Mouse (Mus musculus): Measurements from ENCODE around the gene Capns1. TPM values are rescaled to one million over a fixed set of nuclear protein-coding genes. Genes with fewer than 3 reads are reported as not detected.
"Not testable (repeated sequence)": the region's sequence is repeated elsewhere in the genome, so short reads cannot be mapped to it uniquely, and the experiment has no call there.

Gene Capns1
- total RNA-seq (2021): 100 to 1,000 TPM; 173 to 175 TPM
- long read RNA-seq, experiment 1, transcript Capns1-203 (11 exons, 1,429 nt): major isoform, 11 of 17 reads
- long read RNA-seq, experiment 1, partial matches to known transcripts: 5 of 17 reads
- long read RNA-seq, experiment 1, other reads (novel, unspliced or antisense): 1 of 17 reads
- long read RNA-seq, experiment 2, transcript Capns1-203 (11 exons, 1,429 nt): major isoform, 8 of 14 reads
- long read RNA-seq, experiment 2, partial matches to known transcripts: 2 of 14 reads
- long read RNA-seq, experiment 2, other reads (novel, unspliced or antisense): 2 of 14 reads

DNA sequence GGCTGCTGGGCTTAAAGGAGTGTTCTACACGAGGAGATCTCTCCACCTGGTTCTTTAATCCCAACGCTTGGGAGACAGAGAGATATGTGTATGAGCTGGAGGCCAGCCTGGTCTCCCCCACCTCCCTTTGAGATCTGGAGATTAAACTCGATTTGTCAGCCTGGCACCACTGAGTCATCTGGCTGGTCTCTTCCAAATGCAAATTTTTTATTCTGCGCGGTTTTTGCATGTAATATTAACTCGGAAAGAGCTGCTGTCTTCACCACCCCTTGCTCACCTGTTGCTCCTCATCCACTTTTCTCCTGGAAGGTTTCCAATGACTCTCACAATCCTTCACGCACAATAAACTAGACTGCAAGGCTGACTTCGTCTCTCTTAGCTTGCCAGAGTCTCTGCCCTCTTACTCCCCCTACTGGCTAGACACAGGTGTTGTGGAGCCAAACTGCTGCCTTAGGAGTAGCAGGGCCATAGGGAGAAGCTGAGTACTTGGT, at the start of gene Capns1:
Gene Capns1, minus strand, starts transcription at position 331 of the 491 bp plus-strand sequence.
- H3K4me3 ChIP-seq: peak within 1 kb of the TSS; percentile 21; the same call in 1 of the 2 replicates
- intact Hi-C loops (cut with DNase I): no loop called here
- peak; percentile 42 to 61 for DNase-seq (ENCODE audit: extremely low spot score in 1 of 2, low spot score in 2 of 2)
- peak; percentile 80 for TF ChIP-seq CTCF (IDR thresholded peaks at IDR 0.05)
- H3K27ac ChIP-seq: no peak within 1 kb of the TSS

DNA sequence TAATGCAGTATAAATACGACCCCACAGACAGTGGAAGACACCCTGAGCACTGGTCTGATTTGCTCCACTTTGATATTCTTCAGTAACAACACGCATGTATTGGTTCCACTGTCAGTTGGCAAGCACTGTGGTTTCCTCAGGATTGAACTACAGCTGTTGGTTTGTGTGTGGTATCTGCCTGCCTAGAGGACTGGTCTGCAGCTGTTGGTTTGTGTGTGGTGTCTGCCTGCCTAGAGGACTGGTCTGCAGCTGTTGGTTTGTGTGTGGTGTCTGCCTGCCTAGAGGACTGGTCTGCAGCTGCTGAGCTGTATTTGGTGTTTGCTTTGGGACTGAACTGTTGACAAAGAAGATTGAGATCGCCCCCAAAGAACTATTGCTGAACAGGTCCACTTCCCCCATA, 38.8 kb upstream of the Capns1 start:
- H3K4me3 ChIP-seq; DNase-seq (ENCODE audit: extremely low spot score in 1 of 2, low spot score in 2 of 2): not testable (repeated sequence)
- intact Hi-C loops (cut with DNase I): loop anchor here (5.0 kb wide), 1 partner anchor 35 kb away; no protein-coding TSS in a partner anchor

GRCm38 (mm10) chr7:30235625-30236024, 37.0 kb upstream of the Capns1 start, which contains the start of gene Ovol3:
TSS of gene Ovol3 (minus strand) at chr7:30235725.
- intact Hi-C loops (cut with DNase I): loop anchor here (5.0 kb wide), 1 partner anchor 37 kb away; no protein-coding TSS in a partner anchor
- no peak for DNase-seq (ENCODE audit: extremely low spot score in 1 of 2, low spot score in 2 of 2)
- TF ChIP-seq CTCF (IDR thresholded peaks at IDR 0.05): no peak
- H3K4me3 ChIP-seq: no peak within 1 kb of the TSS
- no peak within 1 kb of the TSS for H3K27ac ChIP-seq

More for the DNA sequence above, 38.8 kb upstream of the Capns1 start:
- not testable (repeated sequence) for H3K27ac ChIP-seq

DNA sequence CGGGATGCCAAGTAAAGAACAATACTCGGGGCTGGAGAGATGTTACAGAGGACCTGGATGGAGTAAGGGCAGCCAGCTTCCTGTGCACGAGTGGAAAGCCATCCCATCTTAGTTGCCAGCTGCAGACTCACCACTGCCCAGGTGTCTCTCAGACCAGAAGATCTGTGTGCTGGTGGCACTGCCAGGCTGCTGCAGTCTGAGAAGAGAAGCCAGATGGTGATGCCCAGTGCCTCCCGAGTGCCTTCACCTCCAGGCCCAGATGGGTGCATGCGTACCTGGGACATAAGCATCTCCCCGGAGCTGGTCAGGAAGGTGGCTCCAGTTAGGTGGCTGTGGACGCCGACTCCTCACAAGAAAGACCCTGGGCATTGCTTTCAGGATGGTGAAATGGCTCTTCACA, 36.5 kb upstream of the Capns1 start:
- Histone ChIP-seq H3K4me3 (no peak overlapping the region), H3K27ac (no peak overlapping the region)
- intact Hi-C loops (cut with DNase I): loop anchor here (5.0 kb wide), 1 partner anchor 37 kb away; no protein-coding TSS in a partner anchor
- DNase-seq (ENCODE audit: extremely low spot score in 1 of 2, low spot score in 2 of 2): no peak
- TF ChIP-seq CTCF (IDR thresholded peaks at IDR 0.05): no peak

DNA sequence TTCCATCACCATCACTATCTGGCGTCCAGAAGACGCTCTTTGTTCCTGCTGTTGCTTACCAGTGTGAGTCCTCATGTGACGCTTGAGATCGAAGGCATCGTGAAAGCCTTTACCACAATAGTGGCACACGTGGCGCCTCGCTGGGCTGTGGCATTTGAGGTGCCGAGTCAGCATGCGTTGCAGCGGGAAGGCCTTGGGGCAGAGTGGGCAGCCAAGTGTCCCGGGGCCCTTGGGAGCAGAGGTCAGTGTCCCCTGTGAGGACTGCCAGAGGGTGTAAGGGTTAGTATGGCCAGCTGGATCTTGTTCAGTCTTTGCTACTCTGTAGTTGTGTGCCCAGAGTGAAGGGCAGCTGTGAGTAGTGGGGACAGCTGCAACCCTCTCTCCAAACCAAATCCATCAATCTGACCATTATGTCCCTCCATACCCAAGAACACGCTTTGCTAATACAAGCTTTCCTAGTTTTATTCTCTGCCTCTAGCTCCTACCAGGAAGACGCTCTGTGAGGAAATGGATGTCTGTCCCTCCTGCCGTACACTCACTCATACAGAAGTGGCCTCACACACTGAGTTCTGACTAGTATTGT, 35.8 kb upstream of the Capns1 start:
- no peak overlapping the region for H3K4me3 ChIP-seq
- H3K27ac ChIP-seq: no peak overlapping the region
- no peak for TF ChIP-seq CTCF (IDR thresholded peaks at IDR 0.05)
- intact Hi-C loops (cut with DNase I): loop anchor here (5.0 kb wide), 1 partner anchor 48 kb away; the partner anchor contains the start of genes Thap8 and Wdr62
- no peak for DNase-seq (ENCODE audit: extremely low spot score in 1 of 2, low spot score in 2 of 2)

DNA sequence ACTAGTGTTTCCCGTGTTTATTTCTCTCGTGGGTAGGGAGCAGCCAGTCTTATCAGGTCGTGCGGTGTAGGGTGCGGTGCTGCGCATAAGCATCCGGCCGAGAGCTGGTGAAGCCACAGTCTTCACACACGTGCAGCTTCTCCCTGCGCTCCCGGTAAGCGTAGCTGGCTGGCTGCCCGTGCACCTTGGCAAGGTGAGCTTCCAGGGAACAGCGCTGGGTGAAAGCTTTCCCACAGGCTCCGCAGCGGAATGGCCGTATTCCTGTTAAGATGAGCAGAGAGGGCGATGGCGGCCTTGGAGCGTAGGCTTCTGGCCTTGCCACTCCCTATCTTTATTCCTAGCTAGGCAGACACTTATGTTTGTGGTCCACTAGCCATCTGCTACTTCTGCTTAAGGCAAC, 34.8 kb upstream of the Capns1 start:
- Histone ChIP-seq H3K4me3 (no peak overlapping the region), H3K27ac (no peak overlapping the region)
- no peak for TF ChIP-seq CTCF (IDR thresholded peaks at IDR 0.05)
- intact Hi-C loops (cut with DNase I): loop anchor here (5.0 kb wide), 1 partner anchor 49 kb away; the partner anchor contains the start of genes Thap8 and Wdr62
- DNase-seq (ENCODE audit: extremely low spot score in 1 of 2, low spot score in 2 of 2): no peak

GRCm38 (mm10) chr7:30232631-30233148, 34.1 kb upstream of the Capns1 start:
- peak; percentile 21 to 32 for DNase-seq (ENCODE audit: extremely low spot score in 1 of 2, low spot score in 2 of 2)
- TF ChIP-seq CTCF (IDR thresholded peaks at IDR 0.05): peak; percentile 44
- Histone ChIP-seq H3K27ac (peak overlapping the region; percentile 97), H3K4me3 (peak overlapping the region; percentile 58)
- intact Hi-C loops (cut with DNase I): loop anchor here (5.0 kb wide), 1 partner anchor 50 kb away; the partner anchor contains the start of genes Thap8 and Wdr62

DNA sequence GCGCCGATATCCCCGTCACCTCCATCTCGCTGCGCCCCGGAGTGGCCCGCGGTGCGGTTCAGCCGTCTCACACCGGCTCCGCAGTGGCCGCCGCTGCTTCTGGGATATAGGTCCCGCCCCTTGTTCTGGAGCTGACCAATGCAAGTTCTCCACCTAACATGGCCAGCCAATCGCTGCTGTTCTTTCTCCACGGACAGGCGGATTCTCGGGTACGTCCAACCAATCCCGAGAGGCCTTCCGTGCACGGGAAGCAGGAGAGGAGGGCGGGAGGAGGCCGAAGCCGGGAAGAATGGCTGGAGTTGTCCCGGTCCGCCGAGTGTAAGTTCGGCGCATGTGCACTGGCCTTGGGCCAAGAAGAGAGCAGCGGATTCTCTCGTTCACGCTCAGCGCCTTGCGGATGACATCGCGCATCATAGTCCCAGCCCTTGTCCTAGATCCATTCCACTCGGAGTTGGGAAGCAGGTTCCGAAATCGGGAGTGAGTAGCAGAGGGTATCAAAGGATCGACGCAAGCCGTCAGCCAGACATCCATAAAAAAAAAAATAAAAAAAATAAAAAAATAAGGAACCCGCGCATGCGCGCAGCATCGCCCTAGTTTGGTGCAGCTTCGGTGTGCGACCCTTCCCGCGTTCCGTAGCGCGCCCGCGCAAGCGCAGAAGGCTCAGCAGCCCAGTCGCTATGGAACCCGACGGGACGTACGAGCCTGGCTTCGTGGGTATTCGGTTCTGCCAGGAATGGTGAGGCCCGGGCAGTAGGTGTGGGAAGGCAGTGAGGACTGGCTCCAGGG, 33.3 kb upstream of the Capns1 start, which contains the start of the genes Polr2i and Tbcb:
Gene Polr2i, plus strand, starts transcription at position 280 of the 786 bp plus-strand sequence.
Gene Tbcb, minus strand, starts transcription at position 604 of the 786 bp plus-strand sequence.
- Histone ChIP-seq H3K4me3 (peak within 1 kb of the TSS; percentile 58), H3K27ac (peak within 1 kb of the TSS; percentile 97)
- peak; percentile 97 for DNase-seq (ENCODE audit: extremely low spot score in 1 of 2, low spot score in 2 of 2)
- intact Hi-C loops (cut with DNase I): loop anchor here (5.0 kb wide), 1 partner anchor 50 kb away; the partner anchor contains the start of genes Thap8 and Wdr62
- TF ChIP-seq CTCF (IDR thresholded peaks at IDR 0.05): no peak

DNA sequence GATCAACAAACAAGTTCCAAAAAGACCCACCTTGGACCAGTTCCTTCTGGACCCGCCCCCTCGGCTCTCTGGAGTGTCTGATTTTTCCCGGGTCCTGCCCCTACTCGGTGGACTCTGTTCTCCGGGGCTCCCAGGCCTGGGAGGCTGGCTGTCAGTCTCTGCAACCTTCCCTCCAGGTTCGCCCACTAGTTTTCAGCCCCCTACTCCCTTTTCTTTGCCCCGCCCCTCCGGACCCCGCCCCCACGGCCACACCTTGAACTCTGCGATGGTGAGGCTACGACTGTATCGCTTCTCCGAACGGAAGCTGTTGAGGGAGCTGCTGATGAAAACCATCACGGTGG, 32.7 kb upstream of the Capns1 start:
- intact Hi-C loops (cut with DNase I): loop anchor here (5.0 kb wide), 1 partner anchor 51 kb away; the partner anchor contains the start of genes Thap8 and Wdr62
- DNase-seq (ENCODE audit: extremely low spot score in 1 of 2, low spot score in 2 of 2): no peak
- Histone ChIP-seq H3K4me3 (peak overlapping the region; percentile 58), H3K27ac (peak overlapping the region; percentile 74; the same call in 1 of the 2 replicates)
- TF ChIP-seq CTCF (IDR thresholded peaks at IDR 0.05): no peak

DNA sequence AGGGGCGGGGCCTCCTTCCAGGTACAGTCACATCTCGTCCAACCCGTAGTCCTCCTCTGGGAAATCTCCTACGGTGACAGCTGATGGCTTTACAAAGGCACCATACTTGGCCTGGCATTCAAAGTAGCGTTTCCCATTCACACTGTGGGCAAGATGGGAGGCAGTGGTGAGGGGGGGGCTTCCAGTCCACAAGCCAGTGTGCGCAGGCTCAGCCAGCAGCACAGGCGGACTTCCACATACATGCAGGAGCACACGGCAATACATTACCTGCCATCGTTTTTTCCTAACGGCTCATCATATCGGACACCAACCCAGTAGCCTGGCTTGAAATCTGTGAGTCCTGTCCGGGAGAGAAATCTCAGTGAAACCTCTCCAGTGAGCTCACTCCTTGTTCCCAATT, 25.6 kb upstream of the Capns1 start:
- no peak overlapping the region for H3K4me3 ChIP-seq
- intact Hi-C loops (cut with DNase I): no loop called here
- DNase-seq (ENCODE audit: extremely low spot score in 1 of 2, low spot score in 2 of 2): no peak
- no peak for TF ChIP-seq CTCF (IDR thresholded peaks at IDR 0.05)
- H3K27ac ChIP-seq: no peak overlapping the region

- H3K4me3 ChIP-seq: no peak overlapping the region
- intact Hi-C loops (cut with DNase I): no loop called here
Measured at GRCm38 (mm10) chr7:30222205-30222604, 23.6 kb upstream of the Capns1 start.

More at GRCm38 (mm10) chr7:30222205-30222604, 23.6 kb upstream of the Capns1 start:
- no peak for TF ChIP-seq CTCF (IDR thresholded peaks at IDR 0.05)
- H3K27ac ChIP-seq: no peak overlapping the region
- DNase-seq (ENCODE audit: extremely low spot score in 1 of 2, low spot score in 2 of 2): no peak
